Mouse (Mus musculus): ENCODE data around the gene Zscan20. TPM values are rescaled to one million over a fixed set of nuclear protein-coding genes. Genes with fewer than 3 reads are reported as not detected.
"Not testable (repeated sequence)": the region's sequence is repeated elsewhere in the genome, so short reads cannot be mapped to it uniquely, and the experiment has no call there.

The Zscan20 gene
- polyA plus RNA-seq, 1 experiment = 2.1 TPM

DNA sequence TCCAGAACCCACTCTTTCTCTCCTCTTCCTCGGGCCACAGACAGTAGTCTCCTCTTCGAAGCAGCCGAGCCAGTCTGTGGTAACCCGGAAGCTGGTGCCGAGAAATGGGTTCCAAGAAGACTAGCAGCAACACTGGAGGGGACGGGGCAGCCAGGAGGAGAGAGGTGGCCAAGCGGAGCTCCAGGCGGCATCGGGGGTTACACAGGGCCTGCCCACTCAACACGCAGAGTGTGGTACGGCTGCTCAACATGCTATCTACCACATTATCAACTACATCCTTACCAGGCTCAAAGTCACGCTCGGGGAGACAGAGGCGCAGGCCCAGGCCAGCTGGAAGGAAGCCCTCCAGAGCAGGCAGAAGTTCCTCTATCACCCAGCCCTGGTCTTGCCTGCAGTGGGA is 5.9 kb upstream of the Zscan20 start:
- no peak for DNase-seq (ENCODE audit: low read depth)

- DNase-seq (ENCODE audit: low read depth) = no peak
Observed at GRCm38 (mm10) chr4:128613326-128613725, 3.4 kb upstream of the Zscan20 start.

DNA sequence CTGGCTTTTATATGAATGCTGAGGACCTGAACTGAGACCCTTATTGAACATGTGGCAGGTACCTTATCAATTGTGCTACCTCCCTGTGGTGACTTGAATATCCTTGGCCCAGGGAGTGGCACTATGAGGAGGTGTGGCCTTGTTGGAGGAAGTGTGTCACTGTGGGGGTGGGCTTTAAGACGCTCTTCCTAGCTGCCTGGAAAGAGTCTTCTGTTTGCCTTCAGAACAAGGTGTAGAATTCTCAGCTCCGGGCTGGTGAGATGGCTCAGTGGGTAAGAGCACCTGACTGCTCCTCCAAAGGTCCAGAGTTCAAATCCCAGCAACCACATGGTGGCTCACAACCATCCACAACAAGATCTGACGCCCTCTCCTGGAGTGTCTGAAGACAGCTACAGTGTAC is 1.8 kb upstream of the Zscan20 start:
- DNase-seq (ENCODE audit: low read depth) = not testable (repeated sequence)

GRCm38 (mm10) chr4:128610706-128611105 is 808 bp upstream of the Zscan20 start:
- no peak for DNase-seq (ENCODE audit: low read depth)

GRCm38 (mm10) chr4:128609276-128609924 is 498 bp downstream of the Zscan20 start:
- DNase-seq (ENCODE audit: low read depth) = no peak

GRCm38 (mm10) chr4:128607661-128608060 is 2.2 kb downstream of the Zscan20 start:
- DNase-seq (ENCODE audit: low read depth) = no peak

DNA sequence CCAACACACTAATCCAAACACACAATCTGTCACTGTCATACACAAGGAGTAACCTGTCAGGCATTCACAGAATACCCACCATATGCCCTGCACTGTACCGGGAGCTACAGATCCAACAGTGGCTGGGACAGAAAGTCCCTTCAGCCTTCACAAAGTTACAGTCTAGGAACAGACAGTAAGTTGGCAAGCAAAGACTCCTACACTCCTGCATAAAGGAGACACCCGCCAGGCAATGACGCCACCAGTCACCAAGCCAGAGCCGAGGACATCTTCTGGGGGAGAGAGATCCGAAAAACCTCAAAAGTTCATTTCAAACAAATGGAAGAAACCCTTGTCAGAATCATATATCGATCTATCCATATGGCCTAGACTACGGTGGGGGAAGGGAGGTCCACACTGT is 3.3 kb downstream of the Zscan20 start:
- no peak for DNase-seq (ENCODE audit: low read depth)

- no peak for DNase-seq (ENCODE audit: low read depth)
Observed at GRCm38 (mm10) chr4:128597801-128598560, 11.9 kb downstream of the Zscan20 start.

- DNase-seq (ENCODE audit: low read depth) = no peak
Observed at GRCm38 (mm10) chr4:128594062-128594461, 15.8 kb downstream of the Zscan20 start.

DNA sequence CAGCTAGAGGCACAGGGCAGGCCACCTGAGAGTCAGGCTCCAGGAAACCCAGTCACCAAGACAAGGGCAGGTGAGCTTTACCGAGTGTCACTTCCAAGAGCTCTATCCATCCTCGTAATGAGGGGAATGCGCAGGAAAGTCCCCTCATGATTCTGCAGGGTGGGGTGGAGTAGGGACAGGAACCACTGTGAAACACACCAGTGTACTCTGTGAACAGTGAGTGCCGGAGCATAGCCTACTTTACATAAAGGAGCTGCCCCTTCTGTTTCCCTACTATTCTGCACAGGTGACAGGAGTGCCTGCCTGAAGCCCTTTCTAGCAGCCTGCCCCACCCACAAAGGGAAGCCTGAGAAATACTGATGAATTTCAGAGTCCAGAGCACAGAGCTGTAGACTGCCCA is 16.6 kb downstream of the Zscan20 start:
- no peak for DNase-seq (ENCODE audit: low read depth)

DNA sequence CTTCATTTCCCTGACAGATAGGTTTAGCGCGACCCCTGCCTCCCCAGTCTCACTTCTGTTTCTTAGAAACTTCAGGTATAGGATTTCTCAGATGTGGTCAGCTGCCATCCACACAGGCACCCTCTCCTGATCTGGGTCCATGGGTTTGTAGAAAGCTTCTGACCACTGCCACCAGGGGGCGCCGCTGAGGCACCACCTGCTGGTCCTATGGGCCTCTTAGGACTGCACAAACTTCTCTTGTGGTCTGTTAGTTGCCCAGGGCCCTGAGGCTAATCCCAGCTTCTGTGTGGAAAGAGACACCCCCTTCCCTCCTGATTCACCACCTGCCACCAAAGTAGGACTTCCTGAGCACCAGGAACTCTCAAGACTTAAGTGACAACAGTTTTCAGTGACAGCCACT is 30.7 kb downstream of the Zscan20 start:
- no peak for DNase-seq (ENCODE audit: low read depth)

DNA sequence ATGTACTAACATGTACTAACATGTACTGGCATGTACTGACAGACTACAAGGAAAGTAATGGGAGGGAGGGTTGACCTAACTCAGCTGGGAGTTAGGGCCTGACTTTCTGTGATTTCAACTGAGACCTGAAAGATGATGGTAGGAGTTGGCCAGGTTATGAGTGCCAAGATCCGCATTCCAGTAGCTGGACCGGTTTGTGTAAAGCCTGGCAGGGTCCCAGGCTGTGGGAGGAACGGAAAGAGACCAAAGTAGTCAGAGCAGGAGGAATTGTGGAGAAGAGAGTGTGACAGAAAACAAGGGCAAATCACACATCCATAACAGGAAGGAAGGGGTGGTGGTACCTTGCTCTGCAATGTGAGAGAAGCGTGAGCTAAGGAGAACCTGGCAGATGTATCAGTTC is 34.1 kb downstream of the Zscan20 start:
- DNase-seq (ENCODE audit: low read depth) = peak; percentile 13

- no peak for DNase-seq (ENCODE audit: low read depth)
Observed at GRCm38 (mm10) chr4:128560327-128560726, 49.6 kb downstream of the Zscan20 start.

GRCm38 (mm10) chr4:128554198-128554597 is 55.7 kb downstream of the Zscan20 start:
- no peak for DNase-seq (ENCODE audit: low read depth)

GRCm38 (mm10) chr4:128550756-128551155 is 59.1 kb downstream of the Zscan20 start:
- DNase-seq (ENCODE audit: low read depth) = no peak

- not testable (repeated sequence) for DNase-seq (ENCODE audit: low read depth)
Observed at GRCm38 (mm10) chr4:128543956-128544486, 65.9 kb downstream of the Zscan20 start.

DNA sequence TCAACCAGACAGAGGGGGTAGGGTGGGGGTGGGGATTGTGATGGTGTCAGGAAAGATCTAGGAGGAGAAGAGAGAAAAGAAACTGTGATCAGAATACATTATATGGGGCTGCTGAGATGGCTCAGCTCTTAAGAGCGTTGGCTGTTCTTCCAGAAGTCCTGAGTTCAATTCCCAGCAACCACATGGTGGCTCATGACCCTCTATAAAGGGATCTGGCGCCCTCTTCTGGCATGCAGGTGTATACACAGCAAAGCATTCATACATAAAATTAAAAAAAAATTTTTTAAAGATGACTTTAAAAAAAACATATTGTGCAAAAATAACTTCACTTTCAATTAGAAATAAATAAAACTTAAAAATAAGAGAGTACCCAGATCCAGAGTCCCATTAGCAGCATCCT is 66.5 kb downstream of the Zscan20 start:
- no peak for DNase-seq (ENCODE audit: low read depth)

Other genes starting within 250 kb of the Zscan20 start
- 2.2 TPM in 2 replicates for gene Tlr12, start 8.5 kb upstream of the Zscan20 start, polyA plus RNA-seq (2012; rRNA removed)
- gene Phc2, start 44.6 kb upstream of the Zscan20 start, polyA plus RNA-seq (2012; rRNA removed) = 72.2 and 83.8 TPM in 2 replicates
- 1.3 and 1.4 TPM in 2 replicates for gene A3galt2, start 145.3 kb upstream of the Zscan20 start, polyA plus RNA-seq (2012; rRNA removed)
- 25.9 and 39.6 TPM in 2 replicates for gene Zfp362, start 195.9 kb upstream of the Zscan20 start, polyA plus RNA-seq (2012; rRNA removed)